ENCODE assay signal across 15 mouse cellular contexts in genomic region chr17:25623935-25624334, GRCm38 (mm10). TPM values are rescaled to one million over a fixed set of nuclear protein-coding genes. Genes with fewer than 3 reads are reported as not detected.
A peak's percentile ranks its signal among the peaks of the same experiment; 100 is the strongest.
DNase-seq lines count a peak whose midpoint lies in the region; ATAC-seq and TF ChIP-seq lines count a peak whose summit lies in the region.
"Had no signal": no experiment of that assay in that cellular context is flagged by ENCODE, and none has a peak within 500 bp of the region (broad histone marks: within the 10 kb centered on the region; RNA-seq: fewer than 3 reads in every experiment).

No protein-coding gene starts in this region.

- no peak overlapping the region for H3K4me2 ChIP-seq in midbrain, embryonic 16.5 days (ENCODE audit: low read length)
- no peak overlapping the region for H3K4me2 ChIP-seq in midbrain, postnatal 0 days (ENCODE audit: low read depth, low read length, poor library complexity, severe bottlenecking)
- H3K4me2 ChIP-seq: embryonic facial prominence, embryonic 15.5 days; hindbrain, embryonic 13.5 days; limb, embryonic 12.5 days had no signal

- DNase-seq in embryo, embryonic 10 days (ENCODE audit: low spot score): peak; percentile 51
- DNase-seq in embryo, embryonic 9.5 days (ENCODE audit: extremely low spot score): no peak
- DNase-seq in midbrain, postnatal 0 days (ENCODE audit: low spot score): no peak
- peak; percentile 71 to 73 for DNase-seq in left cerebral cortex, adult 2 months (ENCODE audit: extremely low spot score in 1 of 2, low spot score in 2 of 2)
- peak; percentile 86 for DNase-seq in telencephalon, adult 2 months (ENCODE audit: low read depth, low spot score)
- DNase-seq in cerebellum, postnatal 14 days: no peak
- DNase-seq: cerebellum, adult 18-20 months; kidney, adult 8-10 months; liver, postnatal 0 days had no signal

- TF ChIP-seq CTCF in midbrain, postnatal 0 days (IDR thresholded peaks at IDR 0.05): no peak
- no peak for TF ChIP-seq CTCF in left cerebral cortex, adult 2 months (IDR thresholded peaks at IDR 0.05)

- peaks cover 9% of the 10 kb centered on the region; the same call in 1 of the 2 replicates for H3K4me1 ChIP-seq in midbrain, embryonic 16.5 days (ENCODE audit: control insufficient read depth, insufficient read depth, low read length)
- H3K4me1 ChIP-seq in midbrain, postnatal 0 days (ENCODE audit: insufficient read depth, low read length): no peaks in the 10 kb centered on the region; the same call in 1 of the 2 replicates

- intact Hi-C loops in left cerebral cortex, adult 2 months (cut with DNase I): loop anchor here (1.0 kb wide), 1 partner anchor 68 kb away; no protein-coding TSS in a partner anchor

- H3K4me3 ChIP-seq in midbrain, embryonic 16.5 days (ENCODE audit: low read depth, low read length): no peak overlapping the region
- no peak overlapping the region for H3K4me3 ChIP-seq in midbrain, postnatal 0 days (ENCODE audit: low read depth, low read length)
- H3K4me3 ChIP-seq in left cerebral cortex, adult 2 months: 0 out of 2 replicates have a peak overlapping the region, but pooled peaks have one; percentile 9
- H3K4me3 ChIP-seq: embryonic facial prominence, embryonic 15.5 days; hindbrain, embryonic 13.5 days; limb, embryonic 12.5 days had no signal

- H3K9ac ChIP-seq in midbrain, embryonic 16.5 days (ENCODE audit: low read depth, low read length): no peak overlapping the region
- H3K9ac ChIP-seq in midbrain, postnatal 0 days (replicated peaks; ENCODE audit: low read length, poor library complexity, severe bottlenecking): no peak overlapping the region
- H3K9ac ChIP-seq: embryonic facial prominence, embryonic 15.5 days; limb, embryonic 12.5 days; liver, postnatal 0 days had no signal

- no peaks in the 10 kb centered on the region for H3K27me3 ChIP-seq in midbrain, embryonic 16.5 days (ENCODE audit: control insufficient read depth, insufficient read depth, low read depth, low read length)
- H3K27me3 ChIP-seq in midbrain, postnatal 0 days (ENCODE audit: insufficient read depth, low read length): no peaks in the 10 kb centered on the region
- H3K27me3 ChIP-seq: embryonic facial prominence, embryonic 15.5 days had no signal

- ATAC-seq in midbrain, embryonic 16.5 days: no peak
- ATAC-seq in midbrain, postnatal 0 days (ENCODE audit: low FRiP score): no peak
- no peak for ATAC-seq in megakaryocyte-erythroid progenitor cell, adult 5-6 weeks (replicated peaks; ENCODE audit: low FRiP score, low TSS enrichment, poor library complexity, severe bottlenecking)
- ATAC-seq: liver, postnatal 0 days had no signal

- H3K9me3 ChIP-seq in midbrain, embryonic 16.5 days (replicated peaks; ENCODE audit: control insufficient read depth, low read length, poor library complexity, severe bottlenecking): no peaks in the 10 kb centered on the region
- H3K9me3 ChIP-seq in midbrain, postnatal 0 days (ENCODE audit: low read length): no peaks in the 10 kb centered on the region
- H3K9me3 ChIP-seq: embryonic facial prominence, embryonic 15.5 days; hindbrain, embryonic 13.5 days; limb, embryonic 12.5 days had no signal

- 45% methylated on average over 11 of the region's 11 CpGs for WGBS in midbrain, embryonic 16.5 days
- WGBS in midbrain, postnatal 0 days: 53% methylated on average over 11 of the region's 11 CpGs

- H3K27ac ChIP-seq in midbrain, embryonic 16.5 days (ENCODE audit: low read length): 0 out of 2 replicates have a peak overlapping the region, but pooled peaks have one; percentile 32
- no peak overlapping the region for H3K27ac ChIP-seq in midbrain, postnatal 0 days (ENCODE audit: low read depth, low read length)
- H3K27ac ChIP-seq in left cerebral cortex, adult 2 months: peak overlapping the region; percentile 93
- H3K27ac ChIP-seq: embryonic facial prominence, embryonic 15.5 days; hindbrain, embryonic 13.5 days; limb, embryonic 12.5 days had no signal

- no peaks in the 10 kb centered on the region for H3K36me3 ChIP-seq in midbrain, embryonic 16.5 days (ENCODE audit: control insufficient read depth, insufficient read depth, low read length)
- H3K36me3 ChIP-seq in midbrain, postnatal 0 days (ENCODE audit: insufficient read depth, low read length): no peaks in the 10 kb centered on the region
- H3K36me3 ChIP-seq: hindbrain, embryonic 13.5 days had no signal

RNA-seq across cellular contexts. Expression of gene Lmf1, which starts 45.0 kb away (rescaled TPM):
- 20.4 and 20.6 TPM in 2 replicates for polyA plus RNA-seq in midbrain, embryonic 16.5 days (2015; fragmentation: Nextera tagmentation; extraction: Ambion mirVana)
- 27.3 and 27.6 TPM in 2 replicates for total RNA-seq in midbrain, postnatal 0 days (2014; rRNA removed)
- polyA plus RNA-seq in midbrain, postnatal 0 days (2015; fragmentation: Nextera tagmentation; extraction: Ambion mirVana): 19.8 and 23.0 TPM in 2 replicates
- total RNA-seq in left cerebral cortex, adult 2 months (2021): 10 to 100 TPM; 22.0 to 25.4 TPM
- total RNA-seq in megakaryocyte-erythroid progenitor cell, adult 5-6 weeks (2014; fragmentation: Nextera tagmentation): 17.6 and 24.2 TPM in 2 replicates
- total RNA-seq in megakaryocyte-erythroid progenitor cell, adult 5-6 weeks (2017): 3.2 and 4.8 TPM in 2 replicates

RNA-seq across cellular contexts. Expression of gene Sox8, which starts 53.4 kb away (rescaled TPM):
- polyA plus RNA-seq in midbrain, embryonic 16.5 days (2015; fragmentation: Nextera tagmentation; extraction: Ambion mirVana): 10.1 and 16.2 TPM in 2 replicates
- 21.5 and 31.0 TPM in 2 replicates for total RNA-seq in midbrain, postnatal 0 days (2014; rRNA removed)
- 16.3 and 19.9 TPM in 2 replicates for polyA plus RNA-seq in midbrain, postnatal 0 days (2015; fragmentation: Nextera tagmentation; extraction: Ambion mirVana)
- 10 to 100 TPM; 55.3 to 66.9 TPM for total RNA-seq in left cerebral cortex, adult 2 months (2021)
- not detected in 2 replicates for total RNA-seq in megakaryocyte-erythroid progenitor cell, adult 5-6 weeks (2014; fragmentation: Nextera tagmentation)
- total RNA-seq in megakaryocyte-erythroid progenitor cell, adult 5-6 weeks (2017): not detected in 2 replicates
- total RNA-seq: megakaryocyte, adult 5-6 weeks had no signal
- polyA plus RNA-seq: liver, postnatal 0 days had no signal

Comparison
In these comparisons a context has a peak if more than half of its experiments do, and no peak if none do; other contexts are left out.
1. DNase-seq: peak in embryo, embryonic 10 days (single experiment), left cerebral cortex, adult 2 months (2 of 2) and telencephalon, adult 2 months (single experiment); none in embryo, embryonic 9.5 days (single experiment), midbrain, postnatal 0 days (single experiment) and cerebellum, postnatal 14 days (0 of 2).
2. RNA of gene Sox8, which starts 53.4 kb away (total RNA-seq): 55.3 to 66.9 TPM in left cerebral cortex, adult 2 months and 21.5 to 31.0 TPM in midbrain, postnatal 0 days; not detected in megakaryocyte-erythroid progenitor cell, adult 5-6 weeks; every median in the first group is over 10 times any median in the second.